Mouse (Mus musculus) neutrophil, adult 59 days (primary cell): ENCODE results near the gene Sval3. TPM values are rescaled to one million over a fixed set of nuclear protein-coding genes. Genes with fewer than 3 reads are reported as not detected.

Experiments
- total RNA-seq, 2 experiments: library from RNA; stranded (reverse); gene quantifications; 1 replicate in 1 of 2; 2 replicates in 1 of 2; pipeline ENCODE4 v1.2.4; 2023

Sval3 gene
- total RNA-seq = not detected

DNA sequence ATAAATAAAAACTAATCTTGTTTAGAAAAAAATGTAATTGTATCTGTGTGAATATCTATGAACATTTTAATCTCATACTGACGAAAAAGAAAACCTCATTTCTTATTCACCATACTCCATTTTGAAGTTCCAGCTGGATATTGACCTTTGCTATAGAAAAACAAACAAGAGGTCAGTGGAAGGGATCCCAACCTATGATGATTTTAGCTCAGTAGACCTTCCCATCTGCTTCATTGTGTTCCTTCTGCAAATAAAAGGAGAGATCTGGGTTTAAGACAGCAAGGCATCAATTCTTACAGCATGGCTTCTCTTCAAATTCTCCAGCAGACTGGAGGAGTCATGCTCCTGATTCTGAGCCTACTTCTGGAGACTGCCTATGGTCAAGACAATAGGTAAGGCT is at the start of gene Sval3:
Gene Sval3 (plus strand): TSS at position 301 of the 400 bp plus-strand sequence.

DNA sequence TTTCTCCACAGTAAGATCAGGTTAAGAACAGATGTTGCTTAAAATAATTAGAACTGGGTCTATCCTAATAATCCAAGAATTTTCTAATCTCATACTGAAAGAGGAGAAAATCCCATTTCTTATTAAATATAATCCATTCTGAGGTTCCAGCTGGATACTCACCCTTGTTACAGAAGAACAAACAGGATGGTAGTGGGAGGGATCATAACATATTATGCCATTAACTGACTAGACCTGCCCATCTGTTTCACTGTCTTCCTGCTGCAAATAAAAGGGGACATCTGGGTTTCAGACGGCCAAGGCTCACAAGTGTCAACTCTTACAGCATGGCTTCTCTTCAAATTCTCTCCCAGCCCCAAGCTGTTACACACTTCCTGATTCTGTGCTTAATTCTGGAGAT is 16.6 kb upstream of the Sval3 start, which contains the start of gene Sval1:
Gene Sval1 (plus strand): TSS at position 301 of the 400 bp plus-strand sequence.

Other genes starting within 250 kb of the Sval3 start
- not detected for gene Olfr459, start 193.0 kb upstream of the Sval3 start, total RNA-seq
- not detected for gene Pip, start 120.6 kb upstream of the Sval3 start, total RNA-seq
- not detected for gene Sval2, start 115.2 kb upstream of the Sval3 start, total RNA-seq
- not detected for gene Sval1, start 16.5 kb upstream of the Sval3 start, total RNA-seq
- gene Sva, start 70.3 kb downstream of the Sval3 start, total RNA-seq = not detected
- not detected for gene Tas2r139, start 172.8 kb downstream of the Sval3 start, total RNA-seq
- gene Tas2r144, start 247.2 kb downstream of the Sval3 start, total RNA-seq = not detected